Mouse (Mus musculus) forebrain, embryonic 15.5 days (tissue): Measurements from ENCODE around the gene Cyp2a4. TPM values are rescaled to one million over a fixed set of nuclear protein-coding genes. Genes with fewer than 3 reads are reported as not detected.
"Not testable (repeated sequence)": the region's sequence is repeated elsewhere in the genome, so short reads cannot be mapped to it uniquely, and the experiment has no call there.

ENCODE experiments used
- ATAC-seq: fragments of 200-750 bp; cut with Nextera tagmentation; replicated peaks from 2 replicates; pipeline ENCODE4 v1.8.0; 2017; ENCODE audit warnings: mild to moderate bottlenecking, moderate TSS enrichment, moderate library complexity
- H3K27ac ChIP-seq: fragments of 300-500 bp; sonication (generic); replicated peaks from 2 replicates; pipeline ENCODE4 v1.5.1; 2015; ENCODE audit warnings: mild to moderate bottlenecking, inconsistent platforms
- H3K27me3 ChIP-seq: fragments of 300-500 bp; sonication (generic); 2 replicates; pipeline ENCODE4 v1.6.1; 2015; ENCODE audit warnings: inconsistent platforms
- H3K36me3 ChIP-seq: fragments of 300-500 bp; sonication (generic); 2 replicates; pipeline ENCODE4 v1.6.1; 2015; ENCODE audit warnings: mild to moderate bottlenecking, inconsistent platforms
- H3K4me1 ChIP-seq: fragments of 300-500 bp; sonication (generic); 2 replicates; pipeline ENCODE4 v1.6.1; 2015; ENCODE audit warnings: inconsistent platforms
- H3K4me2 ChIP-seq: fragments of 300-500 bp; sonication (generic); replicated peaks from 2 replicates; pipeline ENCODE4 v1.6.1; 2015; ENCODE audit warnings: mild to moderate bottlenecking, inconsistent platforms
- H3K4me3 ChIP-seq: fragments of 300-500 bp; sonication (generic); 2 replicates; pipeline ENCODE4 v1.5.1; 2015; ENCODE audit warnings: mild to moderate bottlenecking, inconsistent platforms
- H3K9ac ChIP-seq: fragments of 300-500 bp; sonication (generic); replicated peaks from 2 replicates; pipeline ENCODE4 v1.6.1; 2015; ENCODE audit warnings: mild to moderate bottlenecking, inconsistent platforms
- H3K9me3 ChIP-seq: fragments of 300-500 bp; sonication (generic); 2 replicates; pipeline ENCODE4 v1.6.1; 2016; ENCODE audit warnings: inconsistent platforms
- WGBS: fragments of 180-500 bp; shearing (Covaris S2); methylation state at CpG from one replicate; pipeline ENCODE4 v1.1.7; 2015; ENCODE audit warnings: mixed read lengths; 5-methylcytosine and 5-hydroxymethylcytosine counted together
- polyA plus RNA-seq: library from polyadenylated mRNA; unstranded; fragments of >200 nt; fragmentation: Nextera tagmentation; extraction: Ambion mirVana; gene quantifications from 2 replicates; pipeline ENCODE4 v1.2.1, GENCODE M21; 2015

The Cyp2a4 gene
- polyA plus RNA-seq: not detected in 2 replicates

- H3K4me2 ChIP-seq, H3K4me1 ChIP-seq, H3K4me3 ChIP-seq, H3K27ac ChIP-seq, H3K27me3 ChIP-seq, H3K9ac ChIP-seq, ATAC-seq, H3K9me3 ChIP-seq, H3K36me3 ChIP-seq: not testable (repeated sequence)
- 66% methylated on average over 2 of the region's 2 CpGs for WGBS
These were observed at the start of gene Cyp2a4 for GRCm38 (mm10) chr7:26306926-26307325. Gene Cyp2a4, plus strand, starts transcription at chr7:26307169.

DNA sequence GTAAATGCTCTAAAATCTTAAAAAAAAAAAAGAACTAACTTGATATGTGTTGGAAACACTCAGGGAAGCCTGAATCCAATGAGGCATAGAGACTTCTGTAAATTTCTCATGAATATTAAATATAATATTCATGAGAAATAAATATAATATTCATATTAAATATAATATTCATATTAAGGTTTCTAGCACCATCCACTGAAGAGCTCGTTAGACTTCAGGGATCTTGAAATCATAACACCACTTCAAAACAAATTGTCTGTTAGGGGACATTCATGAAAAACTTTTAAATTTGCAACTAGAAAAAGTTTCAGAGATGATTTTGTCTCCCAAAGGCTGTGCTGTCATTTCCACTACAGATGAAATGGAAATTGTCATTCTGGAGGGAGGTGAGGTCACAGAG is 46.9 kb upstream of the Cyp2a4 start, which contains the start of gene Vmn1r184:
TSS of gene Vmn1r184 (plus strand) at position 301 of the 400 bp plus-strand sequence.
- H3K27me3 ChIP-seq, H3K4me2 ChIP-seq, H3K9me3 ChIP-seq, ATAC-seq, H3K36me3 ChIP-seq, H3K4me3 ChIP-seq, H3K27ac ChIP-seq, H3K9ac ChIP-seq, H3K4me1 ChIP-seq: not testable (repeated sequence)
- 68% methylated on average over 1 of the region's 1 CpGs for WGBS

- H3K27me3 ChIP-seq, H3K27ac ChIP-seq, H3K4me1 ChIP-seq, H3K9me3 ChIP-seq, H3K4me3 ChIP-seq, H3K36me3 ChIP-seq, H3K4me2 ChIP-seq, ATAC-seq, H3K9ac ChIP-seq: not testable (repeated sequence)
- 84% methylated on average over 8 of the region's 8 CpGs for WGBS
These were observed 3.4 kb upstream of the Cyp2a4 start for GRCm38 (mm10) chr7:26303429-26304166.

GRCm38 (mm10) chr7:26311786-26312185 is 4.8 kb downstream of the Cyp2a4 start:
- H3K4me1 ChIP-seq, H3K27ac ChIP-seq, H3K9me3 ChIP-seq, H3K4me3 ChIP-seq, ATAC-seq, H3K27me3 ChIP-seq, H3K4me2 ChIP-seq, H3K9ac ChIP-seq, H3K36me3 ChIP-seq: not testable (repeated sequence)
- 87% methylated on average over 4 of the region's 4 CpGs for WGBS

DNA sequence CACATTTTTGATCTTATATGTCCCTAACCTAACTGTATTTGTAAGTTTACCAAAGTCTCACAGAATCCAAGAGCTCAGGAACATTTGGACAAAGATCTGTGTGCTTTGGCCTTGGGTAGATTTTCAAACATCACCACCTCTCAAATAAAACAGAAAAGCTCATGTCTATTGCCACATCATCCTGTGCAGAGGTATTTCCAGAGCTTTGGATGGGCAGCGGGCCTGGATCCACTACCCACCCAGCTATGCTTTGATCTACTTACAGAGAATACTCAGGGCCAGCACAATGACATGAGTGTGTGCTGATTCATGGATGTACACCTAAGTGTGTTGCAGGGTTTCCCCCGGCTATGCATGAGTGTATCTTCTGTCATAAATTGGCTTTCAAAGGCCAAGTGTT is 8.2 kb downstream of the Cyp2a4 start:
- H3K4me3 ChIP-seq, H3K27ac ChIP-seq, H3K9me3 ChIP-seq, H3K9ac ChIP-seq, H3K27me3 ChIP-seq, ATAC-seq, H3K4me2 ChIP-seq, H3K4me1 ChIP-seq, H3K36me3 ChIP-seq: not testable (repeated sequence)
- WGBS: 94% methylated on average over 2 of the region's 2 CpGs

GRCm38 (mm10) chr7:26315809-26316208 is 8.8 kb downstream of the Cyp2a4 start:
- not testable (repeated sequence) for H3K27me3 ChIP-seq, H3K4me2 ChIP-seq, H3K9ac ChIP-seq, H3K9me3 ChIP-seq, ATAC-seq, H3K36me3 ChIP-seq, H3K27ac ChIP-seq, H3K4me3 ChIP-seq, H3K4me1 ChIP-seq
- 86% methylated on average over 4 of the region's 4 CpGs for WGBS

DNA sequence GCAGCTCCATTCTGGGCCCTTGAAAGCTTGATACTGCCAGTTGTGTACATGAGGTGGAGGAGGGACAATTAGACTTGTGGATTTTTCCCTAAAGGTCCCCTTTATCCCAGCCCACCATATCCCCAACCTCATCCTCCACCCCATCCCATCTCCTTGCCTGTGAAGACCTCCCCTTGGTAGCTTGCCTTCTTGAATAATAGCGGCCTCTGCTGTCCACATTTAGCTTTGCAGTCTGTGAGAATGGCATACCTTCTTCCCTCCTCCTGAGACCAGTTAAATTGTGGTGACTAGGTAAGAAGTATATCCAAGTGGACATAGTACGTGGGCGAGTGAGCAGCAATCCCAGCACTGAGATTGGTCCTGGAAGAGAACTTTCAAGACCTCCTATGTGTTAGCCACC is 13.4 kb downstream of the Cyp2a4 start:
- not testable (repeated sequence) for H3K27me3 ChIP-seq, ATAC-seq, H3K36me3 ChIP-seq, H3K9ac ChIP-seq, H3K4me1 ChIP-seq, H3K9me3 ChIP-seq, H3K27ac ChIP-seq, H3K4me3 ChIP-seq, H3K4me2 ChIP-seq
- 76% methylated on average over 3 of the region's 3 CpGs for WGBS

- not testable (repeated sequence) for H3K9ac ChIP-seq, ATAC-seq, H3K4me1 ChIP-seq, H3K4me3 ChIP-seq, H3K9me3 ChIP-seq, H3K36me3 ChIP-seq, H3K4me2 ChIP-seq, H3K27ac ChIP-seq, H3K27me3 ChIP-seq
These were observed 43.2 kb downstream of the Cyp2a4 start for GRCm38 (mm10) chr7:26350177-26350576.

- H3K27ac ChIP-seq, H3K4me3 ChIP-seq, H3K9ac ChIP-seq, H3K27me3 ChIP-seq, H3K4me1 ChIP-seq, H3K36me3 ChIP-seq, H3K4me2 ChIP-seq, H3K9me3 ChIP-seq, ATAC-seq: not testable (repeated sequence)
- WGBS: 72% methylated on average over 3 of the region's 3 CpGs
These were observed 45.3 kb downstream of the Cyp2a4 start for GRCm38 (mm10) chr7:26352258-26352657.

DNA sequence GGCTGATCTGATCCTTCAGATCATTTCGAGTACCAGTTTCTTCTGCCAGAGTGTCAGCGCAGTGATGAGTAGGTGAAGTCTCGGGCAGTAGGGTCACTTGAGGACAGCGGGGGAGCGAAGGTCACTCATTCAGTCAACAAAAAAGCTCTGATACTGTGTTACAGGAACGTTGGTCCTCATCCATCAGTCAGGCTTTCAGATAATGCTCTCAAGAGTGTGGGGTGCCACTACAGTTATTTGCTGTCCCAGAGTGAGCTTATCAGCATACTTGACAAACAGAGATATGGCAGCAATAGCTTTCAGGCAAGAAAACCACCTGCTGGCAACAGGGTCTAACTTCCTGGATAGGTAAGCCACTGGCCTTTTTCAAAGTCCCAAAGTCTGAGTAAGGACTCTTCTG is 49.8 kb downstream of the Cyp2a4 start:
- not testable (repeated sequence) for H3K4me3 ChIP-seq, H3K27ac ChIP-seq, H3K36me3 ChIP-seq, H3K4me1 ChIP-seq, ATAC-seq, H3K4me2 ChIP-seq, H3K9ac ChIP-seq, H3K9me3 ChIP-seq, H3K27me3 ChIP-seq
- 88% methylated on average over 6 of the region's 6 CpGs for WGBS

Other genes starting within 250 kb of the Cyp2a4 start
- not detected in 2 replicates for gene Cyp2b13, start 245.7 kb upstream of the Cyp2a4 start, polyA plus RNA-seq
- gene Cyp2b9, start 133.8 kb upstream of the Cyp2a4 start, polyA plus RNA-seq: not detected in 2 replicates
- gene Vmn1r184, start 46.8 kb upstream of the Cyp2a4 start, polyA plus RNA-seq: not detected in 2 replicates
- gene Nlrp9c, start 96.5 kb downstream of the Cyp2a4 start, polyA plus RNA-seq: not detected in 2 replicates
- gene Nlrp4a, start 127.9 kb downstream of the Cyp2a4 start, polyA plus RNA-seq: not detected in 2 replicates
- not detected in 2 replicates for gene Nlrp9a, start 227.9 kb downstream of the Cyp2a4 start, polyA plus RNA-seq